Mouse (Mus musculus) kidney, postnatal 0 days (tissue): ENCODE data around the gene Slc7a4. TPM values are rescaled to one million over a fixed set of nuclear protein-coding genes. Genes with fewer than 3 reads are reported as not detected.
A peak's percentile ranks its signal among the peaks of the same experiment; 100 is the strongest.

Experiments used
- ATAC-seq: fragments of 200-750 bp; cut with Nextera tagmentation; replicated peaks from 2 replicates; pipeline ENCODE4 v1.8.0; 2017; ENCODE audit warnings: low read depth, moderate number of reproducible peaks, moderate TSS enrichment, moderate library complexity; ENCODE audit not compliant: low FRiP score
- DNase-seq: peaks from one replicate; pipeline ENCODE4 v3.0.0-alpha.2; 2016; ENCODE audit warnings: low spot score
- H3K27ac ChIP-seq: fragments of 300-500 bp; sonication (generic); 2 replicates; pipeline ENCODE4 v1.5.1; 2014; ENCODE audit warnings: mild to moderate bottlenecking
- H3K27me3 ChIP-seq: fragments of 300-500 bp; sonication (generic); 2 replicates; pipeline ENCODE4 v1.6.1; 2014; ENCODE audit warnings: low read length, mixed read lengths; ENCODE audit not compliant: insufficient read depth
- H3K36me3 ChIP-seq: fragments of 300-500 bp; sonication (generic); 2 replicates; pipeline ENCODE4 v1.6.1; 2014; ENCODE audit warnings: low read length, mixed read lengths; ENCODE audit not compliant: insufficient read depth
- H3K4me1 ChIP-seq: fragments of 300-500 bp; sonication (generic); replicated peaks from 2 replicates; pipeline ENCODE4 v1.6.1; 2014; ENCODE audit warnings: antibody characterized with exemption, low read length, mixed read lengths; ENCODE audit not compliant: insufficient read depth
- H3K4me2 ChIP-seq: fragments of 300-500 bp; sonication (generic); 2 replicates; pipeline ENCODE4 v1.6.1; 2014; ENCODE audit warnings: mild to moderate bottlenecking, low read length, moderate library complexity, mixed read lengths
- H3K4me3 ChIP-seq: fragments of 300-500 bp; sonication (generic); replicated peaks from 2 replicates; pipeline ENCODE4 v1.5.1; 2014; ENCODE audit warnings: low read depth, low read length
- H3K9ac ChIP-seq: fragments of 300-500 bp; sonication (generic); 2 replicates; pipeline ENCODE4 v1.6.1; 2014; ENCODE audit warnings: low read depth, low read length
- H3K9me3 ChIP-seq: fragments of 300-500 bp; sonication (generic); replicated peaks from 2 replicates; pipeline ENCODE4 v1.6.1; 2016; ENCODE audit warnings: low read length, inconsistent platforms, mixed read lengths
- CTCF ChIP-seq: IDR thresholded peaks from 2 replicates; pipeline ENCODE4 v1.5.1; 2016; ENCODE audit warnings: antibody characterized with exemption, low read depth, mild to moderate bottlenecking, moderate library complexity
- WGBS: fragments of 180-500 bp; shearing (Covaris S2); extraction: QIAGEN DNeasy Blood & Tissue Kit; methylation state at CpG from one replicate; pipeline ENCODE4 v1.1.7; 2014; 5-methylcytosine and 5-hydroxymethylcytosine counted together
- polyA plus RNA-seq: library from polyadenylated mRNA; unstranded; fragments of >200 nt; fragmentation: Nextera tagmentation; extraction: Ambion mirVana; gene quantifications from 2 replicates; pipeline ENCODE4 v1.2.1, GENCODE M21; 2015

The Slc7a4 gene
- polyA plus RNA-seq: 14.3 and 15.5 TPM in 2 replicates

- Histone ChIP-seq H3K9ac (no peak within 1 kb of the TSS), H3K4me3 (no peak within 1 kb of the TSS), H3K36me3 (no peaks in the 10 kb centered on the region), H3K27ac (no peak within 1 kb of the TSS), H3K4me2 (no peak within 1 kb of the TSS), H3K4me1 (no peaks in the 10 kb centered on the region), H3K9me3 (no peaks in the 10 kb centered on the region), H3K27me3 (no peaks in the 10 kb centered on the region)
- no peak for ATAC-seq
- peak; percentile 34 for DNase-seq
- TF ChIP-seq CTCF: peak; percentile 69
- WGBS: 21% methylated on average over 8 of the region's 8 CpGs
Observed at GRCm38 (mm10) chr16:17583064-17583463, at the start of gene Slc7a4. TSS of gene Slc7a4 (minus strand) at chr16:17583214.

- 96% methylated on average over 2 of the region's 2 CpGs for WGBS
- DNase-seq: no peak
- peaks cover 43% of the 10 kb centered on the region for H3K36me3 ChIP-seq
- H3K4me1 ChIP-seq: no peaks in the 10 kb centered on the region
- no peak overlapping the region for H3K27ac ChIP-seq
- no peak for TF ChIP-seq CTCF
- H3K27me3 ChIP-seq: no peaks in the 10 kb centered on the region
- H3K9ac ChIP-seq: no peak overlapping the region
- H3K4me3 ChIP-seq: no peak overlapping the region
- H3K9me3 ChIP-seq: no peaks in the 10 kb centered on the region
- ATAC-seq: no peak
- H3K4me2 ChIP-seq: no peak overlapping the region
Observed at GRCm38 (mm10) chr16:17632580-17632979, 49.6 kb upstream of the Slc7a4 start.

GRCm38 (mm10) chr16:17626269-17626555 is 43.2 kb upstream of the Slc7a4 start:
- Histone ChIP-seq H3K27ac (no peak overlapping the region), H3K9ac (no peak overlapping the region), H3K9me3 (no peaks in the 10 kb centered on the region), H3K4me1 (no peaks in the 10 kb centered on the region), H3K27me3 (no peaks in the 10 kb centered on the region), H3K4me3 (no peak overlapping the region), H3K36me3 (peaks cover 48% of the 10 kb centered on the region), H3K4me2 (no peak overlapping the region)
- ATAC-seq: no peak
- WGBS: 90% methylated on average over 5 of the region's 5 CpGs
- no peak for TF ChIP-seq CTCF
- DNase-seq: no peak

GRCm38 (mm10) chr16:17625488-17626268 is 42.7 kb upstream of the Slc7a4 start:
- Histone ChIP-seq H3K36me3 (peaks cover 48% of the 10 kb centered on the region), H3K27me3 (no peaks in the 10 kb centered on the region), H3K4me3 (no peak overlapping the region), H3K9ac (no peak overlapping the region), H3K27ac (no peak overlapping the region), H3K9me3 (no peaks in the 10 kb centered on the region), H3K4me2 (no peak overlapping the region), H3K4me1 (no peaks in the 10 kb centered on the region)
- ATAC-seq (no peak), DNase-seq (peak; percentile 74)
- WGBS: 66% methylated on average over 8 of the region's 8 CpGs
- peak; percentile 76 for TF ChIP-seq CTCF

- peaks cover 19% of the 10 kb centered on the region for H3K36me3 ChIP-seq
- no peak for TF ChIP-seq CTCF
- WGBS: 81% methylated on average over 1 of the region's 1 CpGs
- ATAC-seq: no peak
- H3K4me1 ChIP-seq: peaks cover 9% of the 10 kb centered on the region
- no peaks in the 10 kb centered on the region for H3K9me3 ChIP-seq
- no peak overlapping the region for H3K4me2 ChIP-seq
- H3K4me3 ChIP-seq: no peak overlapping the region
- no peak overlapping the region for H3K9ac ChIP-seq
- H3K27me3 ChIP-seq: no peaks in the 10 kb centered on the region
- no peak for DNase-seq
- H3K27ac ChIP-seq: no peak overlapping the region
Observed at GRCm38 (mm10) chr16:17621936-17622335, 38.9 kb upstream of the Slc7a4 start.

GRCm38 (mm10) chr16:17619198-17620105 is 36.4 kb upstream of the Slc7a4 start, which contains the start of gene Smpd4:
TSS of gene Smpd4 (plus strand) at chr16:17619354.
- H3K27ac ChIP-seq: no peak within 1 kb of the TSS
- TF ChIP-seq CTCF: no peak
- no peaks in the 10 kb centered on the region for H3K27me3 ChIP-seq
- H3K4me3 ChIP-seq: peak within 1 kb of the TSS; percentile 92
- WGBS: 3% methylated on average over 60 of the region's 60 CpGs
- H3K36me3 ChIP-seq: peaks cover 8% of the 10 kb centered on the region; the same call in 1 of the 2 replicates
- H3K9ac ChIP-seq: peak within 1 kb of the TSS; percentile 82
- DNase-seq (peak; percentile 82), ATAC-seq (peak; percentile 69)
- H3K9me3 ChIP-seq: no peaks in the 10 kb centered on the region
- peaks cover 9% of the 10 kb centered on the region for H3K4me1 ChIP-seq
- H3K4me2 ChIP-seq: peak within 1 kb of the TSS; percentile 85
